Mouse (Mus musculus) embryo, embryonic 9.5 days (tissue): ENCODE measurements at regions not wholly inside any gene's neighbourhood (a gene's known extent, or its start where the extent isn't known, plus 50 kb on each side); places are given as distances from the start of the nearest gene placed in this dataset.

Experiments
- DNase-seq: peaks from one replicate; pipeline ENCODE4 v3.0.0-alpha.2; 2017; ENCODE audit errors: extremely low spot score

GRCm38 (mm10) chr3:65891594-65891993, 66.5 kb downstream of the Ccnl1 start:
- DNase-seq, result no peak

DNA sequence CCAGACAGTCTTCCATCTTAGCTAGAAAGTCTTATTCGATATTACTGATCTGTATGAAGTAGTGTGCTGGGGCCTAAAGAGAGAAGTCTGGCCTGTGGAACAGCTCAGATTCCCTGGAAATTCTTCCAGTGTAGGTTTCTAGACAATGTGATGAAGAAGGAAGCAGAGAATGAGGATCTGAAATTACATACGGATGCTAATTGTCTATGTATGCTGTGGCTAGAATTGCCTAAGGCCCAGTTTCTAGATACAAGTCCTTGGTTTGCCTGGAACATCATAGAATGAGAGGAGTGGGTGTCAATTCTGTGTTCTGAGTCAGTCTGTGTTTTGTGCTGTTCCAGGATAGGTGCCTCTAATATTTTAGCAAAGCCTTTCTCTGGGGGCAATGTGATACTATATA, 66.9 kb downstream of the Ccnl1 start:
- DNase-seq, result no peak

DNA sequence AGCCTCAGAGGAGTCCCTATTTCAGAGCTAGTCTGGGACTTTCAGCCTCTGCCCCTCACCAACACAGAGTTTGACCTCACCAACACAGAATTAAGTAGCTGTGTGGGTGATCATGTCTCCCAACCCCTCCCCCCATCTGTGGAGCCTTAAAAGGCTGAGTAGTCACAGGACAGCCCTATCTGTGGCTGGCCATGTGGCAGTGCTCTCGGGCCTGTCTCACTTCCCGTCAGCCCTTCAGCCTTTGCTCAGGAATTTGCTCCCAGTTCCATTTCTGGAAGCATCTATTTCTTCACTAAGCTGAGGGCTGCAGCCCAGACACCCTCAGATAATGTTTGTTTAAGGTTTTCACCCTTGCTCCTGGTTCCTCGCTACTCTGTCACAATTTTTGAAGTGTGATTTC, 69.1 kb downstream of the Ccnl1 start:
- peak; percentile 16 for DNase-seq

GRCm38 (mm10) chr3:65884571-65885011, 73.5 kb downstream of the Ccnl1 start:
- no peak for DNase-seq

DNA sequence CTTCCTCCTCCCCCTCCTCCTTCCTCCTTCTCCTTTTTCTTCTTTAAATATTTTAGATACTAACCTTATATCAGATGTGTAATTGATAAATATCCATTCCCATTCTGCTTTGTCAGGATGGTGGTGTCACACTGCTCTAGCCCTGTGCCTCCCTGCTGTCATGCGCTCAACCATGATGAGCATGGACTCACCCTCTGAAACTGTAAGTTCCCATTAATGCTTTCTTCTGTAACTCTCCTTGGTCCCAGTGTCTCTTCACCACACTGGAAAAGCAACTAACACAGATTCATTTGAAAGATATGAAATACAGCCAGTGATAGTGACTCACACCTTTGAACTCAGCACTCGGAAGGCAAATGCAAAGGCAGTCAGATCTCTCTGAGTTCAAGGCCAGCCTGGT, 75.9 kb downstream of the Ccnl1 start:
- DNase-seq, result no peak
